27 mouse cellular contexts compared by ENCODE assay signal in the genomic region with DNA sequence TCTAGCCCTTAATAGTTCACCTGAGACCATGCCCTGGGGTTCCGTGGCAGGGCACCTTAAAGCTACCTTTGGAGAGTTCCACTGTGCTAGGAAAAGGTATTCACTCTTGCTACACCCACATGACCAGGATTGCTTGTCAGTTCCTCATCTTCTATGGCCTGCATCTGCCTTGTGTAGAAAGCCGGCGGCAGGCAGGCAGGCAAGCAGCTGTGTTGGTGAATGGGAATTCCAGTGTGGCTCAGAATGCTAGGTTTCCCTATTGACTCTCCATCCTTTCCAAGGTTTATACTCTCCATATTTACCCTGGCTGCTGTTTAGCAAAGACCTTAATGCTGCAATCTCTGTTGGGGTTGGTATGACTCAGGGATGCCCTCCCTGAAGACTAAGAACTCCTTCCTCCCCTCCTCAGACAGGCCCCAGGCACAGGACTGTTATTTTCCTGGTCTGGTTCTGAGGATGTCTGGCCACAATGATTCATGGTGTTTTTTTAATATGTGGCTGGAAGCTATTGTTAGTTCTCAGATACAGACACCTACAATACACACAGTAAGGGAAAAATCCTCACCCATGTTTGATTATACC. TPM values are rescaled to one million over a fixed set of nuclear protein-coding genes. Genes with fewer than 3 reads are reported as not detected.
DNase-seq lines count a peak whose midpoint lies in the region; TF ChIP-seq lines count a peak whose summit lies in the region.
"Had no signal": no experiment of that assay in that cellular context is flagged by ENCODE, and none has a peak within 500 bp of the region (broad histone marks: within the 10 kb centered on the region; RNA-seq: fewer than 3 reads in every experiment).

No protein-coding gene starts in this region.

- peak; percentile 85 for DNase-seq in heart, adult 11 months
- DNase-seq in heart, postnatal 14 days = no peak
- DNase-seq in 3134 (ENCODE audit: extremely low read depth, insufficient read length, low spot score) = peak; percentile 57
- peak; percentile 73 for DNase-seq in fibroblast of lung, adult 2 months (ENCODE audit: low read depth)
- DNase-seq in embryo, embryonic 9.5 days (ENCODE audit: extremely low spot score) = no peak
- DNase-seq in natural killer cell, adult 2 months (ENCODE audit: low spot score in 2 of 2) = no peak
- DNase-seq: adrenal gland, postnatal 36 days; cerebellum, adult 11-12 months; cerebellum, postnatal 10 days; forebrain, postnatal 0 days; gastrocnemius, postnatal 36 days; heart, postnatal 36 days; kidney, adult 18-20 months; liver; lung, postnatal 4 days; retina, postnatal 1 day; right cerebral cortex, postnatal 25 days; thymus, postnatal 14 days had no signal

- no peaks in the 10 kb centered on the region for H3K27me3 ChIP-seq in C2C12 (ENCODE audit: control insufficient read depth, insufficient read depth, insufficient read length)
- H3K27me3 ChIP-seq: embryonic facial prominence, embryonic 12.5 days; liver, embryonic 15.5 days; lung, embryonic 15.5 days had no signal

- no peaks in the 10 kb centered on the region for H3K36me3 ChIP-seq in C2C12 (ENCODE audit: control insufficient read depth, insufficient read depth)
- H3K36me3 ChIP-seq: embryonic facial prominence, embryonic 12.5 days; limb, embryonic 10.5 days; liver, embryonic 15.5 days; lung, embryonic 15.5 days had no signal

- no peak for TF ChIP-seq CTCF in C2C12 (IDR thresholded peaks at IDR 0.05; ENCODE audit: control insufficient read depth, insufficient read depth, insufficient read length)

- intact Hi-C loops in heart, postnatal 14 days (cut with DNase I) = no loop called here

- no peaks in the 10 kb centered on the region for H3K79me2 ChIP-seq in C2C12 (ENCODE audit: control insufficient read depth, insufficient read depth)

- no peak overlapping the region for H3ac ChIP-seq in C2C12 (ENCODE audit: control insufficient read depth, insufficient read length, low read depth)

- no peaks in the 10 kb centered on the region for H3K79me3 ChIP-seq in C2C12 (ENCODE audit: low read depth)

- no peak overlapping the region for H3K4me3 ChIP-seq in C2C12 (ENCODE audit: insufficient read depth, poor library complexity, severe bottlenecking)
- H3K4me3 ChIP-seq: embryonic facial prominence, embryonic 12.5 days; erythroblast, embryonic 14.5 days; limb, embryonic 10.5 days; liver, embryonic 15.5 days; lung, embryonic 15.5 days had no signal

TF ChIP-seq in C2C12, 6 proteins besides CTCF, POLR2A, EP300 and RAD21:
- TF ChIP-seq MYOD1 (IDR thresholded peaks at IDR 0.05; ENCODE audit: control insufficient read depth, insufficient read length, low read depth) (no peak), CEBPB (IDR thresholded peaks at IDR 0.05; ENCODE audit: low read depth) (peak; percentile 70), FOSL1 (IDR thresholded peaks at IDR 0.05; ENCODE audit: insufficient read depth, low read length, poor library complexity, severe bottlenecking) (peak; percentile 55), MYOG (IDR thresholded peaks at IDR 0.05; ENCODE audit: control insufficient read depth, extremely low read depth, insufficient read length) (no peak), USF1 (IDR thresholded peaks at IDR 0.05; ENCODE audit: low read depth) (no peak), MAX (IDR thresholded peaks at IDR 0.05) (no peak)

RNA-seq across cellular contexts. Expression of a gene that starts 15.0 kb away (rescaled TPM):
- 10 to 100 TPM in 1 of 2 experiments, 1 to 10 TPM in 1; 8.1 to 10.3 TPM for total RNA-seq in heart, postnatal 14 days (2021)
- 0.83 TPM for polyA plus RNA-seq in C2C12 (2012; fragmentation: generic; extraction: Trizol)

RNA-seq across cellular contexts. Expression of a gene that starts 58.6 kb away (rescaled TPM):
- not detected for total RNA-seq in heart, postnatal 14 days (2021)
- polyA plus RNA-seq in C2C12 (2012; fragmentation: generic; extraction: Trizol) = not detected
- total RNA-seq: gastrocnemius, postnatal 36 days; heart, postnatal 36 days; megakaryocyte-erythroid progenitor cell, adult 5-6 weeks had no signal
- polyA plus RNA-seq: erythroblast, embryonic 14.5 days; liver, embryonic 15.5 days; neural tube, embryonic 11.5 days; spleen, adult 2 months had no signal

Comparison
In these comparisons a context has a peak if more than half of its experiments do, and no peak if none do; other contexts are left out.
1. DNase-seq: peak in heart, adult 11 months (single experiment), 3134 (single experiment) and fibroblast of lung, adult 2 months (single experiment); none in heart, postnatal 14 days (0 of 2), embryo, embryonic 9.5 days (single experiment) and natural killer cell, adult 2 months (0 of 2).